Mouse (Mus musculus): ENCODE measurements around the gene 9330182L06Rik. TPM values are rescaled to one million over a fixed set of nuclear protein-coding genes. Genes with fewer than 3 reads are reported as not detected.

The 9330182L06Rik gene
- polyA plus RNA-seq, 1 experiment from 2014 or later: 27.2 TPM

DNA sequence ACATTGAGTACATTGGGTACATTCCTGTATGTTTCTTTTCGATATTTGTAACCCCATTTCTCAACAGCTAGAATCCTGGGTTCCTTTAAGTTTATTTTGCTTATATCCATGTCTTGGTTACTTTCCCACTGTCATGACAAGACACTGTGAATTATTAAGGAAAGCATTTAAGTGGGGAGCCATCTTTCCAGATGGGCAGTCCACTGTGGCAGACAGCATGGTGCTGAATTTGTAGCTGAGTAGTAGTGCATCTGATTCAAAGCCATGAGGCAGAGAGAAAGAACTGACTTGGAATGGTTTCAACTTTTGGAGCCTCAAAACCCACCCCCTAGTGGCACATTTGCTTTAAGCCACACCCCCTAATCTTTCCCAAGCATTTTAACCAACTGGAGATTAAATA is 61.6 kb downstream of the 9330182L06Rik start:
- ATAC-seq: no peak
- H3K27me3 ChIP-seq (replicated peaks; ENCODE audit: control insufficient read depth, insufficient read depth, low read length): no peaks in the 10 kb centered on the region
- no peak overlapping the region for H3K4me2 ChIP-seq (ENCODE audit: low read length)
- H3K36me3 ChIP-seq (ENCODE audit: control insufficient read depth, insufficient read depth, low read length): no peaks in the 10 kb centered on the region
- H3K9ac ChIP-seq (ENCODE audit: low read depth, low read length): no peak overlapping the region
- no peak overlapping the region for H3K27ac ChIP-seq (ENCODE audit: low read depth, low read length)
- H3K4me3 ChIP-seq (ENCODE audit: low read length): no peak overlapping the region
- WGBS: 96% methylated on average over 1 of the region's 1 CpGs
- H3K9me3 ChIP-seq (ENCODE audit: control insufficient read depth, low read length): no peaks in the 10 kb centered on the region
- H3K4me1 ChIP-seq (ENCODE audit: control insufficient read depth, insufficient read depth, low read depth, low read length): no peaks in the 10 kb centered on the region

DNA sequence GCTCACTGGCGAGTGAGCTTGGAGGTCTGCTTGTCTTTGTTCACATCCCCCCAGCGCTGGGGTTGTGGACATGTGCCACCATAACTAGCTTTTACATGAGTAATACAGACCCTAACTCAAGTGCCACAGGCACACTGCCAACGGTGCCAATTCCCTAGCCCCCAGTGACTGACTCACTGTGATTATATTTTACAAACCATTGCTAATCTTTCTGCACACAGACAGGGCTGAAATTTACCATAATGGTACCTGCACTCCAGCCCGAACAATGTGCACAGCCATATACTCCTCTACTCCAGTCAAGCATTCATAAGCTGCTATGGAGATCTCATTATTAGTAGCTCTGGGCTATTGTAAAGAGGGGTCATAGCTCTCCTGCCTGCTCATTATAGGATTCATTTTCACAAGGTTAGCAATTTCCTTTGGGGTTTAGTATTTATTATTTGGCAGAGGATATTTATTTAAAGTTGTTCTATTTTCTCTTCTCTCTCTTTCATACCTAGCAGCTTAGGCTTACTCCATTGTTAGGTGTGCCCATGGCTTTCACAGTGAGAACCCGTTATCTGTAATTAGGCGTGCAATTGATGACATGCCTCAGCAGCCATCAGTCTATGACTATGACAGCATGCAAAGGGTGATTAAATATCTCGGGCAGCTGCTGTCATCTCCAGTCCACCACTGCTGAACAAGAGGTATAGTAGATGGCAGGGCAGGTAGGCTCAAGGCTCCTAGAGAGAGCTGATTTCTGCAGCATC is 73.0 kb downstream of the 9330182L06Rik start:
- H3K9ac ChIP-seq (ENCODE audit: low read depth, low read length): peak overlapping the region; percentile 28; the same call in 1 of the 2 replicates
- H3K27me3 ChIP-seq (replicated peaks; ENCODE audit: control insufficient read depth, insufficient read depth, low read length): no peaks in the 10 kb centered on the region
- ATAC-seq: peak; percentile 93
- no peaks in the 10 kb centered on the region for H3K9me3 ChIP-seq (ENCODE audit: control insufficient read depth, low read length)
- peaks cover 8% of the 10 kb centered on the region for H3K4me1 ChIP-seq (ENCODE audit: control insufficient read depth, insufficient read depth, low read depth, low read length)
- H3K4me2 ChIP-seq (ENCODE audit: low read length): no peak overlapping the region; the same call in 1 of the 2 replicates
- H3K27ac ChIP-seq (ENCODE audit: low read depth, low read length): peak overlapping the region; percentile 83
- 24% methylated on average over 7 of the region's 7 CpGs for WGBS
- H3K4me3 ChIP-seq (ENCODE audit: low read length): no peak overlapping the region
- H3K36me3 ChIP-seq (ENCODE audit: control insufficient read depth, insufficient read depth, low read length): no peaks in the 10 kb centered on the region

DNA sequence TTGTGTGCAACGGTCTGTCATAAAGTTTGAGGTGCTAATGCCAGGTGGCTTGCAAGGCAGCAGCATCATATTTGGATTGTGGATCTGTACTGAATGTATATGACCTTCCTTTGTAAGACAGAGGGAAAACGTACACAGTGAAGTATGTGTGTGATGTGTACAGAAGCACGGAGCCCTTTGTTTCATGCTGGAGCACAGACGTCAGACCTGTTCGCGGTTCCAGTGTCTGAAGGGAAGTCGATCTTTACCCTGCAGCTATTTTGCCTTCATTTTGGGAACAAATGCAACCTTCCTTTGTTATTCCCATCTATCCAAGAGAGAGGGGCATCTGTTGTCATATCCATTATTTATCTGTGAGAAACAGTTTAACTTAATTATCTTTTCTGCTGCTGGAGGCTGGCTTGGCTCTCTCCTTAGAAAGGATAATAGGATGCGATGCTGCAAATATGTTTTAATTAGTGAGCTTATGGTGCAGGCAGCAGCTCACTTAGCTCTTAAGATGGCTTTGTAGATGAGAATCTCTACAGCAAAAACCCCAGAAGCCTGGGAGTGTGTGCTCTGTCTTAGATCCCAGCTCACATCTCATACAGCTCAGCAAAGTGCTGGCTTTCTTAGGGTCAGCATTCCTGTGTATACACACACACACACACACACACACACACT is 73.7 kb downstream of the 9330182L06Rik start:
- Histone ChIP-seq H3K4me2 (ENCODE audit: low read length) (peak overlapping the region; percentile 2; the same call in 1 of the 2 replicates), H3K9me3 (ENCODE audit: control insufficient read depth, low read length) (no peaks in the 10 kb centered on the region), H3K9ac (ENCODE audit: low read depth, low read length) (peak overlapping the region; percentile 28; the same call in 1 of the 2 replicates), H3K4me3 (ENCODE audit: low read length) (no peak overlapping the region), H3K27me3 (replicated peaks; ENCODE audit: control insufficient read depth, insufficient read depth, low read length) (no peaks in the 10 kb centered on the region), H3K36me3 (ENCODE audit: control insufficient read depth, insufficient read depth, low read length) (no peaks in the 10 kb centered on the region), H3K27ac (ENCODE audit: low read depth, low read length) (peak overlapping the region; percentile 83), H3K4me1 (ENCODE audit: control insufficient read depth, insufficient read depth, low read depth, low read length) (peaks cover 10% of the 10 kb centered on the region)
- WGBS: 33% methylated on average over 8 of the region's 8 CpGs
- ATAC-seq: peak; percentile 91

- no peak overlapping the region for H3K4me2 ChIP-seq (ENCODE audit: low read length)
- H3K9ac ChIP-seq (ENCODE audit: low read depth, low read length): peak overlapping the region; percentile 22; the same call in 1 of the 2 replicates
- no peaks in the 10 kb centered on the region for H3K36me3 ChIP-seq (ENCODE audit: control insufficient read depth, insufficient read depth, low read length)
- H3K27me3 ChIP-seq (replicated peaks; ENCODE audit: control insufficient read depth, insufficient read depth, low read length): no peaks in the 10 kb centered on the region
- peak; percentile 79 for ATAC-seq
- no peaks in the 10 kb centered on the region for H3K9me3 ChIP-seq (ENCODE audit: control insufficient read depth, low read length)
- peak overlapping the region; percentile 68 for H3K27ac ChIP-seq (ENCODE audit: low read depth, low read length)
- H3K4me1 ChIP-seq (ENCODE audit: control insufficient read depth, insufficient read depth, low read depth, low read length): peaks cover 8% of the 10 kb centered on the region
- H3K4me3 ChIP-seq (ENCODE audit: low read length): no peak overlapping the region
- 38% methylated on average over 5 of the region's 5 CpGs for WGBS
Measured at GRCm38 (mm10) chr5:9344581-9344980, 78.7 kb downstream of the 9330182L06Rik start.

DNA sequence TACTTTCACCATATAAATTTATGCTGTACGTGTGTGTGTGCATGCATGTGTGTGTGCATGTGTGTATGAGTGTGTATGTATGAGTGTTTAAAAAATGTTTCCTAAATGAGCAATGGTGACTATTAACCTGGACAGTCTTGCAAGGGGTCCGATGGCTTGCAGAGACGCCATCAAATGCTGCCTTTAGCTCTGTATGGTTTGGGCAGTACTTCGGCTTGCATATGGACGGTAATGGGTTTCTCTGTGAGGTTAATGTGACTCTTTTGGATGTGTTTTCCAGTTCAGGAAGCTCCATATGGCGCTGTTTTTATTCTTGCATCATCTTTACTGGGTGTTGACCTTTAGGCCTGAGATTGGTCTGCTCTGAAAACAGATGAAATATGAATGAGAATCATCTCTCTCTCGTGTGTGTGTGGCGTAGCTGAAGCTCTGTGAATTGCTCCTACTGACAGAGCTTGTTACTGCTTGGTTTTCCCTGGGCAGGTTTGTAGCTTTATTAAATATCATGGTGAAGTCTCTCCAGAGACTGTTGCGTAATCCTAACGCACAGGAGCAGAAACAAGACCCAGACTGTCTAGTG is 79.2 kb downstream of the 9330182L06Rik start:
- 45% methylated on average over 10 of the region's 10 CpGs for whole genome bisulfite sequencing
- Histone ChIP-seq H3K4me3 (ENCODE audit: low read length) (no peak overlapping the region), H3K9ac (ENCODE audit: low read depth, low read length) (no peak overlapping the region), H3K27ac (ENCODE audit: low read depth, low read length) (peak overlapping the region; percentile 68), H3K4me1 (ENCODE audit: control insufficient read depth, insufficient read depth, low read depth, low read length) (peaks cover 8% of the 10 kb centered on the region), H3K36me3 (ENCODE audit: control insufficient read depth, insufficient read depth, low read length) (no peaks in the 10 kb centered on the region), H3K27me3 (replicated peaks; ENCODE audit: control insufficient read depth, insufficient read depth, low read length) (no peaks in the 10 kb centered on the region), H3K4me2 (ENCODE audit: low read length) (0 out of 2 replicates have a peak overlapping the region, but pooled peaks have one; percentile 6), H3K9me3 (ENCODE audit: control insufficient read depth, low read length) (no peaks in the 10 kb centered on the region)
- peak; percentile 63 for ATAC-seq

GRCm38 (mm10) chr5:9345625-9346024 is 79.7 kb downstream of the 9330182L06Rik start:
- ATAC-seq: no peak
- Histone ChIP-seq H3K4me2 (ENCODE audit: low read length) (no peak overlapping the region), H3K9me3 (ENCODE audit: control insufficient read depth, low read length) (no peaks in the 10 kb centered on the region), H3K4me3 (ENCODE audit: low read length) (no peak overlapping the region), H3K27ac (ENCODE audit: low read depth, low read length) (0 out of 2 replicates have a peak overlapping the region, but pooled peaks have one; percentile 41), H3K36me3 (ENCODE audit: control insufficient read depth, insufficient read depth, low read length) (no peaks in the 10 kb centered on the region), H3K4me1 (ENCODE audit: control insufficient read depth, insufficient read depth, low read depth, low read length) (peaks cover 8% of the 10 kb centered on the region), H3K27me3 (replicated peaks; ENCODE audit: control insufficient read depth, insufficient read depth, low read length) (no peaks in the 10 kb centered on the region), H3K9ac (ENCODE audit: low read depth, low read length) (no peak overlapping the region)
- 83% methylated on average over 3 of the region's 3 CpGs for WGBS

DNA sequence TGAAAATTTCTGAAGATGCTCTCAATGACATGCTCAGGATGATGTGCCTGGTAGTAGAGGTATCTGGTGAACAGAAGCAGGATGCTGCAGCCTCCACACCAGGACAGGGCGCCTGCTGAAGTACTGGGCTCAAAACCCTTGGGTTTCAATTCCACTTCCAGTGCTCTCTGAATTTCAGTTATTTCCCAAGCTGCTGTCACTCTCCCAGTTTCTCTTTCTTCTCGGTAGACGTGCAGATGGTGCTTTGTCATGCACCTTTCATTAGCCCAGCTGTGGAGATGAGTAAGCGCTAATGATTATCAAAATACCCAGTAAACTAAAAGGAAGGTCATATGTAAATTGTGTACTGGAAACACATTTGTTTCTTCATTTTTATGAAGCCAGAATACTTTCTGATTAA is 80.6 kb downstream of the 9330182L06Rik start:
- no peak overlapping the region for H3K27ac ChIP-seq (ENCODE audit: low read depth, low read length)
- H3K9me3 ChIP-seq (ENCODE audit: control insufficient read depth, low read length): no peaks in the 10 kb centered on the region
- peaks cover 8% of the 10 kb centered on the region for H3K4me1 ChIP-seq (ENCODE audit: control insufficient read depth, insufficient read depth, low read depth, low read length)
- H3K36me3 ChIP-seq (ENCODE audit: control insufficient read depth, insufficient read depth, low read length): no peaks in the 10 kb centered on the region
- H3K27me3 ChIP-seq (replicated peaks; ENCODE audit: control insufficient read depth, insufficient read depth, low read length): no peaks in the 10 kb centered on the region
- no peak overlapping the region for H3K4me3 ChIP-seq (ENCODE audit: low read length)
- ATAC-seq: no peak
- H3K4me2 ChIP-seq (ENCODE audit: low read length): no peak overlapping the region
- WGBS: 61% methylated on average over 4 of the region's 4 CpGs
- no peak overlapping the region for H3K9ac ChIP-seq (ENCODE audit: low read depth, low read length)

DNA sequence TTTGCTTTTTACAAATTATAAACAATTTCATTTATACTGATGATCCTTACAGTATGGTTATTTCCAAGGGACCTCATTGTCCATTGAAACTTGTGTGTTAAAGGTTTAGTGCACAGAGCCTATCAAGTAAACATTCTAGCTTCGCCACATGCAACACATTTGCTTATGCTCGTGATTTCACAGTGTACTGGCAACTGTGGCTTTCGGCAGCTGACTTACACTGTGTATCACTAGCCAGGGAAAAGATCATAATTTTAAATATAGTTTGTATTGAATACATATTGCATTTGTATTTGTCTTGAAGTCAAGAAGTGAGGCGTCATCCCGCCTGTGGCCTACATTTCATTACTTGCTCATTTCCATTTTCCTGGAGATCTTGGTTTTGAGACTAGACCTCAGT is 86.2 kb downstream of the 9330182L06Rik start:
- Histone ChIP-seq H3K4me1 (ENCODE audit: control insufficient read depth, insufficient read depth, low read depth, low read length) (no peaks in the 10 kb centered on the region), H3K4me3 (ENCODE audit: low read length) (no peak overlapping the region), H3K9me3 (ENCODE audit: control insufficient read depth, low read length) (no peaks in the 10 kb centered on the region), H3K36me3 (ENCODE audit: control insufficient read depth, insufficient read depth, low read length) (no peaks in the 10 kb centered on the region), H3K27ac (ENCODE audit: low read depth, low read length) (no peak overlapping the region), H3K4me2 (ENCODE audit: low read length) (no peak overlapping the region), H3K27me3 (replicated peaks; ENCODE audit: control insufficient read depth, insufficient read depth, low read length) (no peaks in the 10 kb centered on the region), H3K9ac (ENCODE audit: low read depth, low read length) (no peak overlapping the region)
- 79% methylated on average over 5 of the region's 5 CpGs for WGBS
- ATAC-seq: no peak

GRCm38 (mm10) chr5:9352646-9353045 is 86.7 kb downstream of the 9330182L06Rik start:
- Histone ChIP-seq H3K9me3 (ENCODE audit: control insufficient read depth, low read length) (no peaks in the 10 kb centered on the region), H3K36me3 (ENCODE audit: control insufficient read depth, insufficient read depth, low read length) (no peaks in the 10 kb centered on the region), H3K27me3 (replicated peaks; ENCODE audit: control insufficient read depth, insufficient read depth, low read length) (no peaks in the 10 kb centered on the region), H3K4me2 (ENCODE audit: low read length) (no peak overlapping the region), H3K4me3 (ENCODE audit: low read length) (no peak overlapping the region), H3K27ac (ENCODE audit: low read depth, low read length) (no peak overlapping the region), H3K9ac (ENCODE audit: low read depth, low read length) (no peak overlapping the region), H3K4me1 (ENCODE audit: control insufficient read depth, insufficient read depth, low read depth, low read length) (no peaks in the 10 kb centered on the region; the same call in 1 of the 2 replicates)
- ATAC-seq: no peak
- 33% methylated on average over 1 of the region's 1 CpGs for WGBS
